Mouse (Mus musculus): Measurements from ENCODE around the gene Zfp772.
"Not testable (repeated sequence)": the region's sequence is repeated elsewhere in the genome, so short reads cannot be mapped to it uniquely, and the experiment has no call there.

DNA sequence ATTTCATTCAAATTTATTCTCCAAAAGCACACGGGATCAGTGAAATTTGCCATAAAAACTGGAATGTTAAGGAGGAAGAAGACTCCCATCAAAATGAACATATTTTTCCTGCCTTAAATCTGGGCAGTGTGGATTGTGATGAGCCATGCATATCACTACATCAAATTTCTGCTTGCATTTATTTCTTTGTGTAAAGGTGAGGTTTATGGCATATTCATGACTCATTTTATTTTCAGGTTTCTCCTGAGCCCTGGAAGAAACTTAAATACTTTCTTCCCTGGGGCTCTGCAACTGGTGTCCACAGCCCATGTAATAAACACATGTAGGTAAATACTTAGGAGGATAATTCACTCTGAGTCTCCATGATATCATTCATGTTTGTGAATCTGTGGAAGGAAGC, 37.4 kb upstream of the Zfp772 start, which contains the start of gene Vmn2r29:
- TF ChIP-seq EP300, CTCF (IDR thresholded peaks at IDR 0.05; ENCODE audit: low read depth): not testable (repeated sequence)
